Mouse (Mus musculus) neural tube, embryonic 15.5 days (tissue): ENCODE measurements around the gene Bco2. TPM values are rescaled to one million over a fixed set of nuclear protein-coding genes. Genes with fewer than 3 reads are reported as not detected.

Experiments
- ATAC-seq: fragments of 200-750 bp; cut with Nextera tagmentation; 2 replicates; pipeline ENCODE4 v1.8.0; 2017; ENCODE audit warnings: mild to moderate bottlenecking, moderate TSS enrichment, moderate library complexity; ENCODE audit not compliant: low FRiP score
- H3K27ac ChIP-seq: fragments of 300-500 bp; sonication (generic); replicated peaks from 2 replicates; pipeline ENCODE4 v1.5.1; 2015; ENCODE audit warnings: mild to moderate bottlenecking, inconsistent platforms
- H3K27me3 ChIP-seq: fragments of 300-500 bp; sonication (generic); replicated peaks from 2 replicates; pipeline ENCODE4 v1.6.1; 2015; ENCODE audit warnings: inconsistent platforms
- H3K36me3 ChIP-seq: fragments of 300-500 bp; sonication (generic); 2 replicates; pipeline ENCODE4 v1.6.1; 2015; ENCODE audit warnings: inconsistent platforms
- H3K4me1 ChIP-seq: fragments of 300-500 bp; sonication (generic); 2 replicates; pipeline ENCODE4 v1.6.1; 2015; ENCODE audit warnings: inconsistent platforms
- H3K4me2 ChIP-seq: fragments of 300-500 bp; sonication (generic); 2 replicates; pipeline ENCODE4 v1.6.1; 2015; ENCODE audit warnings: inconsistent platforms, mild to moderate bottlenecking, moderate library complexity
- H3K4me3 ChIP-seq: fragments of 300-500 bp; sonication (generic); replicated peaks from 2 replicates; pipeline ENCODE4 v1.5.1; 2015; ENCODE audit warnings: mild to moderate bottlenecking, inconsistent platforms
- H3K9ac ChIP-seq: fragments of 300-500 bp; sonication (generic); replicated peaks from 2 replicates; pipeline ENCODE4 v1.6.1; 2015; ENCODE audit warnings: mild to moderate bottlenecking, inconsistent platforms
- H3K9me3 ChIP-seq: fragments of 300-500 bp; sonication (generic); replicated peaks from 2 replicates; pipeline ENCODE4 v1.6.1; 2016; ENCODE audit warnings: inconsistent platforms
- WGBS: fragments of 180-500 bp; shearing (Covaris S2); methylation state at CpG from one replicate; pipeline ENCODE4 v1.1.7; 2015; ENCODE audit warnings: mixed read lengths; 5-methylcytosine and 5-hydroxymethylcytosine counted together
- polyA plus RNA-seq: library from polyadenylated mRNA; unstranded; fragments of >200 nt; fragmentation: Nextera tagmentation; extraction: Ambion mirVana; gene quantifications from 2 replicates; pipeline ENCODE4 v1.2.1, GENCODE M21; 2015

Gene Bco2
- polyA plus RNA-seq, 1 experiment from 2014 or later, result 0.15 TPM

DNA sequence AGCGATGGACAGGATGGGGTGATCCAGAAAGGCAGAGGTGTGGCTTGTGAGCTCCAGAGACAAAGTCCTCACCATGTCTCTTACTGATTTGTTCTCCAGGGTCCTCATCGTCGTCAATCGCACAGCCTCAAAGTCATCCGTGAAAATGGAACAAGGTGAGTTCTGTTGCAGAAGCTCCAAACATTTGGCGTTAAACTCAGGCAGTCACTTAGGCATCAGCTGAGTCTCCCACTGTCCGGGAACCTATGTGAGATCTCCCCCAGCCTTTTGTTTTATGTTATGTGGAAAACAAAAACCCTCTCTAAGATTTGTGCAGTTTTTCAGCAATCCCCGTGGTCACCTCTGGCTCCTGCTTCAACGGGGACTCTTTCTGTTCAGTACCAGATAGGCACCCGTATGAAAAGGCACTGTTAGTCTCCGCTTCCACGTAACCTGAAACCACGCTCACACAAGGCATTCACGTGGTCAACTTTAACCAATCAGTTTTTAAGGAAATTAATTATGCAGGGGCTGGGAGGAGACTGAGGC lies 53.9 kb downstream of the Bco2 start:
- peaks cover 4% of the 10 kb centered on the region; the same call in 1 of the 2 replicates for H3K4me1 ChIP-seq
- no peaks in the 10 kb centered on the region for H3K9me3 ChIP-seq
- peak overlapping the region; percentile 54 for H3K4me2 ChIP-seq
- H3K36me3 ChIP-seq, result no peaks in the 10 kb centered on the region
- H3K27me3 ChIP-seq, result no peaks in the 10 kb centered on the region
- H3K4me3 ChIP-seq, result peak overlapping the region; percentile 34
- peak overlapping the region; percentile 75 for H3K27ac ChIP-seq
- ATAC-seq, result peak; percentile 90
- 30% methylated on average over 14 of the region's 14 CpGs for WGBS
- H3K9ac ChIP-seq, result peak overlapping the region; percentile 37; the same call in 1 of the 2 replicates

DNA sequence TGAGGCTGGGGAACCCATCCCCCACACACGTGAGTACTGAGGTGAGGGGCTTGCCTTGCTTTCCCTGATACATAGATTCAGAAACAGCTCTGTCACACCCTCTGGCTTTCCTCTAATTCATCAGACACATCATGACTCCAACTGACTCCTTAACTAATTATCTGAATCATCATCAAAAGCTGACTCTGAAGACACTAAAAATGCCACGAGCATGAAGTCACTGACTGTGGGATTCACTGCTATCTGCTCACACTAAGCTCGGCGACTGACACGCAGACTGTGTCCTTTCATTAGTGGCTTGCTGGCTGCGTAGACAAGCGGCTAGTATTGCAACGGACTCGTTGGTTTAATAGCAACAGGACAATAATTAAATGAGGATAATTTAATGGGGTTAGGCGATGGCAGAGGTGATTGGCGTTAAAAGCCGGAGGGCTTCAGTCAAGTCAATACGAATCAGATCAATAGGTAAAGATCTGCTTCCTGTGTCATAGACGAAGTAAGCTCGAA lies 54.5 kb downstream of the Bco2 start:
- Histone ChIP-seq H3K4me1 (peaks cover 7% of the 10 kb centered on the region; the same call in 1 of the 2 replicates), H3K27ac (peak overlapping the region; percentile 75; the same call in 1 of the 2 replicates), H3K4me3 (peak overlapping the region; percentile 34), H3K27me3 (no peaks in the 10 kb centered on the region), H3K4me2 (peak overlapping the region; percentile 54), H3K9me3 (no peaks in the 10 kb centered on the region), H3K36me3 (no peaks in the 10 kb centered on the region), H3K9ac (0 out of 2 replicates have a peak overlapping the region, but pooled peaks have one; percentile 37)
- ATAC-seq, result peak; percentile 17; the same call in 1 of the 2 replicates
- 59% methylated on average over 15 of the region's 15 CpGs for WGBS

DNA sequence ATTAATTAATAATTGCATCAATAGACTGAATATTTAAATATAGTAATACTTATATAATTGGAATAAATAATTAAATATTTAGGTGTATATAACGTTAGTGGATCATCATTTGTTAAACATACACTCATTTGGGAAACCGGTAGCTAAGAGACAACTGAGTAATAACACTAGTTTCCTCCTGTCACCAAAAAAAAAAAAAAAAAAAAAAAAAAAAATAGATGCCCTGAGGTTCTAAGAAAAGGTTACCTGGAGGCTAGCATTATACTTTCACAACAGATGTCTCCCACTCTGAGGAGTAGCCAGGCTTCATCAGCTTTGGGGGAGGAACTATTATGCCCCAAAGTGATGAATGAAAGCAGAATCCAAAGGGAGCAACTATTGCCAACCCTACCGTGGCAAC lies 55.2 kb downstream of the Bco2 start:
- WGBS, result 80% methylated on average over 3 of the region's 3 CpGs
- peak overlapping the region; percentile 54; the same call in 1 of the 2 replicates for H3K4me2 ChIP-seq
- ATAC-seq, result no peak

DNA sequence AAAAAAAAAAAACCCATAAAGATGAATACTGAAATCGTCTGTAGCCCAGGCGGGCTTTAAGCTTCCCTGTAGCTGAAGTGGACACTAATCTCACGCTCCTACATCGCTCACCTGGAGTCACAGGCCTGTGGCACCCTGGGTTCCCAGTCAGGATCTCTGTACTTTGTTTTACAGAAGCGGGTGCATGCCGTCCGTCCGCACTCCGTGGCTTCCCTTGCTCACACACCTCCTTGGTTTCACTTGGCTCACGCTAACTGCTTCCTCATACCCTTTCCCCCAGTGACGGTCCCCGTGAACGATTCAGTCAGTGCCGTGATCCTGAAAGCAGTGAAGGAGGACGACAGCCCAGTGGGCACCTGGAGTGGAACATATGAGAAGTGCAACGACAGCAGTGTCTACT lies 56.2 kb downstream of the Bco2 start:
- Histone ChIP-seq H3K27ac (no peak overlapping the region), H3K4me1 (peaks cover 7% of the 10 kb centered on the region; the same call in 1 of the 2 replicates), H3K36me3 (no peaks in the 10 kb centered on the region), H3K9me3 (no peaks in the 10 kb centered on the region), H3K9ac (no peak overlapping the region), H3K4me2 (no peak overlapping the region), H3K27me3 (no peaks in the 10 kb centered on the region), H3K4me3 (no peak overlapping the region)
- 90% methylated on average over 16 of the region's 16 CpGs for WGBS
- ATAC-seq, result no peak

More for the DNA sequence above, 55.2 kb downstream of the Bco2 start:
- Histone ChIP-seq H3K9ac (no peak overlapping the region), H3K4me3 (no peak overlapping the region), H3K27ac (no peak overlapping the region), H3K9me3 (no peaks in the 10 kb centered on the region), H3K27me3 (no peaks in the 10 kb centered on the region), H3K36me3 (no peaks in the 10 kb centered on the region), H3K4me1 (peaks cover 7% of the 10 kb centered on the region; the same call in 1 of the 2 replicates)

DNA sequence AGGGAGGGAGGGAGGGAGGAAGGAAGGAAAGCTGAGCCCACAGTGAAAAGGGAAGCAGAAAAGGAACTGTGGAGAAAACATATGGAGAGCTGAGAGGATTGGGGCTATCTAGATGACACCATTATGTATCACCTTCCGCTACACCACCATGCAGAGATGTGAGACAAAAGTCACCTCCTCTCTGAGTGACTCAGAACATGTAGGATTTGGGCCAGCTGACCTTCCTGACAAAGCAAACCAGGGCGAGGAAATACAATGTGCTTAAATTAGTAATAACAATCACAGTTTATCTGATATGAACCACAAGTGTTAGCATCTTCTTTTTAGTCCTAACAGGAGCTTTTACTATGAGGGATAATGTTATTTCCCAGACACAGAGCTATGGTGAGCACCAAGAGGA lies 57.4 kb downstream of the Bco2 start:
- no peaks in the 10 kb centered on the region for H3K27me3 ChIP-seq
- no peaks in the 10 kb centered on the region for H3K36me3 ChIP-seq
- H3K9me3 ChIP-seq, result no peaks in the 10 kb centered on the region
- H3K9ac ChIP-seq, result no peak overlapping the region
- WGBS, result 89% methylated on average over 2 of the region's 2 CpGs
- no peak overlapping the region for H3K27ac ChIP-seq
- no peak overlapping the region for H3K4me2 ChIP-seq
- no peak for ATAC-seq
- H3K4me3 ChIP-seq, result no peak overlapping the region
- peaks cover 7% of the 10 kb centered on the region; the same call in 1 of the 2 replicates for H3K4me1 ChIP-seq

DNA sequence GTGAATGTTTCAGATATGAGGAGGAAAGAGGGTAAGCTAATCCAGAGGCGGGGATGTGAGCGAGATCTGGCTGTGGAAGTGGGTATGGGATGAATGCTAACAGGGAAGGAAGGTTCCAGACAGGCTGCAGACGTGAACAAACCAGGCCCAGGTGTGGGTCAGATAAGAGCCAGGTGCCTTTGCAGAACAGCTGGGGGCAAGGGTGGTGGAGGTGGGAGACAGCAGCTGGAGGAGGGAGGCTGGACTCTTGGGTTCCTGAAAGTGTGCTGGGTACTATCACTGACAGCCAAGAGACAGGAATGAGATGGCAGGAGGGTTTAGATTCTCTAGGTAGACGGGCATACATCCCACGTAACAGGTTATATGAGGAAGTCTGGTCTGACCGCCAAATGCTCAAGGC lies 57.9 kb downstream of the Bco2 start:
- H3K4me2 ChIP-seq, result no peak overlapping the region
- no peak overlapping the region for H3K9ac ChIP-seq
- ATAC-seq, result no peak
- H3K27me3 ChIP-seq, result no peaks in the 10 kb centered on the region
- H3K4me3 ChIP-seq, result no peak overlapping the region
- peaks cover 7% of the 10 kb centered on the region; the same call in 1 of the 2 replicates for H3K4me1 ChIP-seq
- WGBS, result 85% methylated on average over 6 of the region's 6 CpGs
- no peaks in the 10 kb centered on the region for H3K36me3 ChIP-seq
- no peaks in the 10 kb centered on the region for H3K9me3 ChIP-seq
- H3K27ac ChIP-seq, result no peak overlapping the region

DNA sequence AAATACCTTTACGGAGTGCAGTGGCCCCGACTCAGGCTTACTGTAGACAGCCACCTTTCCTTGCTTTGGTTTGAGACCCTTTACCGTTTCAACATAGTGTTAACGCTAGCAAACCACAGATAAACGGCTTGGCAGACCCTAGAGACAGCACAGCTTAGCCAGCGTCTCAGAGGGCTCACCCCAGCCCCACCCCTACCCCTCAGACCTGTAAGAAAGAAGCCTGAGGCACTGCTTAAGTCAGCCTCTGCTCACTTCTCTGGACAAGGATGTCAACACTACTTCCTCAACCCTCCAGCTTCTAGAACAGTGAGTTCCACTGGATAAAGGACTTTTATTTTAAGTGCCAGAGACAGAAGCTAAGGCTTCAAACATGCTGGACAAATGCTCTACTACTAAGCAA lies 58.4 kb downstream of the Bco2 start:
- Histone ChIP-seq H3K4me2 (no peak overlapping the region), H3K27ac (no peak overlapping the region), H3K4me1 (peaks cover 7% of the 10 kb centered on the region; the same call in 1 of the 2 replicates), H3K4me3 (no peak overlapping the region), H3K27me3 (no peaks in the 10 kb centered on the region), H3K36me3 (no peaks in the 10 kb centered on the region), H3K9me3 (no peaks in the 10 kb centered on the region), H3K9ac (no peak overlapping the region)
- 36% methylated on average over 6 of the region's 6 CpGs for WGBS
- ATAC-seq, result no peak

DNA sequence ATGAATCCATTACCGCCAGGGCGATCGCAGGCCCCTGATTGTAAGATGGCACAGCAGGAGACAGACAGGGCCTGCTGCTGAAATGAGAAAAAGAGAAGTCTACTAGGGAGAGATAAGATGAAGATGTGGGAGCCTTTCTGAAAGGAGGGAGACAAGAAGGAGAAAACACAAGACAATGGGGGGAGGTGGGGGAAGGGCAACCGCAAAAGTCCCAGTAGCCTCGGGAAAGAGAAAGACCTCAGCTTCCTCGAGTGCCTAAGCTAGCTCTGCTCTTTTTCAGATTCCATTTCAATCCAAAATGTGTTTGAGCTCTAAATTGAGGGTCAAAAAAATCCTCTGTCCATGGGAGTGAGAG lies 58.9 kb downstream of the Bco2 start:
- no peak for ATAC-seq

DNA sequence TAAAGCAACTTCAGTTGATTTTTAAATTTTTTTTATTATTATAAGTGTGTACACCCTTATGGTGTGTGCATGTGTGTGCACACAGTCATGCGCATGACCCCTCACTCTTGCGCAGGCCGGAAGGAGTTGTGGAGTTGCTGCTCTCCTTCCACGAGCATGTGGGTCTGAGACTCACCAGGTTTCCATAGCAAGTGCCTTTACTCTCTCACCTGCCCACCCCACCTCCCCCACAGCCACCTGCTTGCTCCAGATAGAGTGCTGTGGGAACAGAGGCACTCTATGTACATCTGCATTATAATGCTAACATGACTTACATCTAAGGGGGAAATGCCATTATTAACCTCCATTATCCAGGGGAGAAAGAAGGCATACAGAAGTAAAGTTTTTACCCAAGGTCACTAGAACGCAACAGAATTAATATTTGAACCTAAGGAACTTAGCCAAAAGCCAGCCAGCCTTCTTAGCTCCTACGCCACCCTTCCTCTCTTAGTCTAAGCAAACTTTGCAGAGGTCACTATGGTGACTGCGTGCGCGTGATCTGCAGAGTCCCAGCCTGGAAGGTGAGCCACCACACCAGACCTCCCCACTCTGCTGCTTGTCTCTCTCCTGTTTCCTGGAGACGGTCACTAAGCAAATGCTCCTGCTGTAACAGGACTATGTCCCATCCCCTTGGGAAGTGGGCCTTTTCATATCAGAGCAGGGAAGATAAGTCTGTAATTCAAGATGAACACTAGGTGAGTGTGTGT lies 59.4 kb downstream of the Bco2 start:
- no peaks in the 10 kb centered on the region for H3K9me3 ChIP-seq
- H3K27ac ChIP-seq, result no peak overlapping the region
- H3K4me3 ChIP-seq, result no peak overlapping the region
- no peak overlapping the region for H3K4me2 ChIP-seq
- H3K36me3 ChIP-seq, result no peaks in the 10 kb centered on the region
- 79% methylated on average over 10 of the region's 10 CpGs for WGBS
- no peak for ATAC-seq
- H3K9ac ChIP-seq, result no peak overlapping the region
- no peaks in the 10 kb centered on the region for H3K27me3 ChIP-seq
- H3K4me1 ChIP-seq, result peaks cover 7% of the 10 kb centered on the region; the same call in 1 of the 2 replicates

More for the DNA sequence above, 58.9 kb downstream of the Bco2 start:
- 37% methylated on average over 6 of the region's 6 CpGs for WGBS
- no peak overlapping the region for H3K4me2 ChIP-seq
- H3K9ac ChIP-seq, result no peak overlapping the region
- H3K4me1 ChIP-seq, result peaks cover 7% of the 10 kb centered on the region; the same call in 1 of the 2 replicates
- no peaks in the 10 kb centered on the region for H3K36me3 ChIP-seq
- H3K27ac ChIP-seq, result no peak overlapping the region
- no peaks in the 10 kb centered on the region for H3K27me3 ChIP-seq
- H3K9me3 ChIP-seq, result no peaks in the 10 kb centered on the region
- no peak overlapping the region for H3K4me3 ChIP-seq

DNA sequence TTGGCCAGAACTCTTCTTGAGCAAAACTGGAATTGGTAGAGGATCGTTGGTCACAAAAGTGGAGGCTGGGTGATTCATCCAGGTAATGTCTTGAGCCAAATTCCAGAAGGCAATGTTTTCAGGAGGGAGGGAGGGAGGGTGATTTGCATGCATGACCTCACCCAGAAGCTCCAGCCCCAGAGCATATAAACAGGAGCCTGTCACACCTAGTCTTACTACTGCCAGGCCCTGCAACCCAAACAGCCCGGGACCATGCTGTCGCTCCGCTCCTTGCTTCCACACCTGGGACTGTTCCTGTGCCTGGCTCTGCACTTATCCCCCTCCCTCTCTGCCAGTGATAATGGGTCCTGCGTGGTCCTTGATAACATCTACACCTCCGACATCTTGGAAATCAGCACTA lies 60.7 kb downstream of the Bco2 start, which contains the start of gene Plet1:
Gene Plet1 (plus strand): TSS at position 215 of the 400 bp plus-strand sequence.
- peaks cover 7% of the 10 kb centered on the region; the same call in 1 of the 2 replicates for H3K4me1 ChIP-seq
- H3K36me3 ChIP-seq, result no peaks in the 10 kb centered on the region
- 89% methylated on average over 6 of the region's 6 CpGs for WGBS
- H3K9me3 ChIP-seq, result no peaks in the 10 kb centered on the region
- no peak within 1 kb of the TSS for H3K4me2 ChIP-seq
- no peak within 1 kb of the TSS for H3K4me3 ChIP-seq
- H3K27me3 ChIP-seq, result no peaks in the 10 kb centered on the region
- no peak for ATAC-seq
- no peak within 1 kb of the TSS for H3K9ac ChIP-seq
- no peak within 1 kb of the TSS for H3K27ac ChIP-seq

DNA sequence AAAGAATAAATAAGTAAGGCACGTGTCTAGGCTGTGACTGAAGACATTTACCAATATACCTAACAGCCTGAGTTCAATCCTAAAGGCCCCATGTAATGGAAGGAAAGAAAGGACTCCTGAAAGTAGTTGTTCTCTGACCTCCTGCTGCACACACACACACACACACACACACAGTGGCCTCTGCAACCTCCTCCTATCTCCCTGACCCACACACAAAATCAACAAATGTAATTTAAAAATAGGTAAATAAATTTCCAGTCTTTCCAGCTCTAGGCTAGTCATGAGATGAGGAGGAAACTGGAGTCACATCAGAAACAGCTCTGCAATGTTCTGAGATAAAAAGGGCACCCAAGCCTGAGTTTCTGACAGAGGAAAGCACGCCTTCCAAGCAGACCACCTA lies 61.2 kb downstream of the Bco2 start:
- no peak overlapping the region for H3K9ac ChIP-seq
- no peaks in the 10 kb centered on the region for H3K9me3 ChIP-seq
- no peaks in the 10 kb centered on the region for H3K27me3 ChIP-seq
- peaks cover 7% of the 10 kb centered on the region; the same call in 1 of the 2 replicates for H3K4me1 ChIP-seq
- ATAC-seq, result no peak
- no peak overlapping the region for H3K4me3 ChIP-seq
- 68% methylated on average over 2 of the region's 2 CpGs for WGBS
- no peak overlapping the region for H3K4me2 ChIP-seq
- no peaks in the 10 kb centered on the region for H3K36me3 ChIP-seq
- H3K27ac ChIP-seq, result no peak overlapping the region
